Mouse (Mus musculus) bone marrow, adult 2 months (tissue): ENCODE results near the gene Zcchc24.

Experiments used
- CTCF ChIP-seq: fragments of 200-500 bp; IDR thresholded peaks from 2 replicates; pipeline ENCODE4 v1.5.1; 2011; ENCODE audit warnings: low read length, control low read depth; ENCODE audit not compliant: control insufficient read depth, insufficient read depth
- POLR2A ChIP-seq: fragments of 200-500 bp; IDR thresholded peaks from 2 replicates; pipeline ENCODE4 v1.6.1; 2011; ENCODE audit warnings: low read depth, mild to moderate bottlenecking, control low read depth, low read length, borderline replicate concordance; ENCODE audit not compliant: control insufficient read depth

DNA sequence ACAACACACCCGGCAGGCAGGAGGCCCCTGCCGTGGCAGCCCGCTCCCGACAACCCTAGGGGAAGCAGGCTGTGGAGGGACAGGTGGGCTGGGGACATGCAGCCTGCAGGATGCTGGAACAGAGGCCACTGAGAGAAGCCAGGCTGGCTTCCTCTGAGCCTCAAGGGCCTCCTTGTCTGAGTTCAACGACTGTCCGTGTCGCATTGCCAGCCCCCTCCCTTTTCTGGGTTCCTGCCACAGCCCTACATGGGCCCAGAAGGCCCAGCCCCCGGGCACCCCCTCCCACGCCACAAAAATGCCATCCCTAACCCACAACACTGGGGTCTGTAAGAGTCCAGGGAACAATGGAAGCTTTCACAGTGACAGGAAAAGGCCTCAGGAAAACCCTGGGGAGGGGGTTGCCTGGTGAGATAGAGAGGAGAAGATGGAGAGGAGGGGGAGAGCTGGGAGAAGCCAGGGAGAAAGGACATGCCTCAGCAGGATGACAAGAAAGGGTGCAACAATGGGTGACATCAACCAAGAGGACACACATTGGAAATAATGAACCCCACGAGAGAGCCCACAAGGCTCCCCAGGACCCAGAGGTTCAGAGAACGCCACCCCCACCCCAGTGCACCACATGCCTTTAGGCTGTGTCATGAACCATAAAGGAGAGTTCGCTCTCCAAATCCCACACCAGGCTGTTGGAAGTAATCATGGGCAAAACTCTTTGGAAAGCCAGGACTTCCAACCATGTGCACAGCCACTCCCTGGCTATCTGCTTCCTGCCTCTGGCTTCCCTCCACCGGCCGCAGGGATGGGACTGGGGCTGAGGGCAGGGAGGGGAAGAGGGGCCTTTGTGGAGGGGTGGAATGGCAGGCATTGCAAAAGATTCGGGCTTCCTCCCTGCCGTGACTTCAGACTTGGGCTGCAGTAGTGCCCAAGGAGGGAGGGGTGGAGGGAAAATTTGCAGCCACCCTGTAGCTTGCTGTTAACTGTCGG is 33.8 kb downstream of the Zcchc24 start:
- TF ChIP-seq CTCF, result no peak
- TF ChIP-seq POLR2A, result no peak
